Mouse (Mus musculus) kidney, embryonic 16.5 days (tissue): ENCODE data around the gene Ltbp4. TPM values are rescaled to one million over a fixed set of nuclear protein-coding genes. Genes with fewer than 3 reads are reported as not detected.
A peak's percentile ranks its signal among the peaks of the same experiment; 100 is the strongest.

Experiments used
- ATAC-seq: fragments of 200-750 bp; cut with Nextera tagmentation; 2 replicates; pipeline ENCODE4 v1.8.0; 2017; ENCODE audit warnings: moderate TSS enrichment; ENCODE audit not compliant: low FRiP score, low TSS enrichment
- H3K27ac ChIP-seq: fragments of 300-500 bp; sonication (generic); 2 replicates; pipeline ENCODE4 v1.5.1; 2014; ENCODE audit warnings: low read length
- H3K27me3 ChIP-seq: fragments of 300-500 bp; sonication (generic); 2 replicates; pipeline ENCODE4 v1.6.1; 2014; ENCODE audit warnings: low read length, control low read depth, mixed read lengths; ENCODE audit not compliant: insufficient read depth
- H3K36me3 ChIP-seq: fragments of 300-500 bp; sonication (generic); 2 replicates; pipeline ENCODE4 v1.6.1; 2014; ENCODE audit warnings: low read length, control low read depth, mixed read lengths; ENCODE audit not compliant: insufficient read depth
- H3K4me1 ChIP-seq: fragments of 300-500 bp; sonication (generic); 2 replicates; pipeline ENCODE4 v1.6.1; 2014; ENCODE audit warnings: low read length, control low read depth, mixed read lengths; ENCODE audit not compliant: insufficient read depth
- H3K4me2 ChIP-seq: fragments of 300-500 bp; sonication (generic); replicated peaks from 2 replicates; pipeline ENCODE4 v1.6.1; 2014; ENCODE audit warnings: low read depth, low read length
- H3K4me3 ChIP-seq: fragments of 300-500 bp; sonication (generic); 2 replicates; pipeline ENCODE4 v1.5.1; 2014; ENCODE audit warnings: mild to moderate bottlenecking, low read length
- H3K9ac ChIP-seq: fragments of 300-500 bp; sonication (generic); replicated peaks from 2 replicates; pipeline ENCODE4 v1.6.1; 2014; ENCODE audit warnings: low read length
- H3K9me3 ChIP-seq: fragments of 300-500 bp; sonication (generic); 2 replicates; pipeline ENCODE4 v1.6.1; 2016; ENCODE audit warnings: low read length, control low read depth
- WGBS: fragments of 180-500 bp; shearing (Covaris S2); extraction: QIAGEN DNeasy Blood & Tissue Kit; methylation state at CpG from one replicate; pipeline ENCODE4 v1.1.7; 2014; 5-methylcytosine and 5-hydroxymethylcytosine counted together
- polyA plus RNA-seq: library from polyadenylated mRNA; unstranded; fragments of >200 nt; fragmentation: Nextera tagmentation; extraction: Ambion mirVana; gene quantifications from 2 replicates; pipeline ENCODE4 v1.2.1, GENCODE M21; 2015

The Ltbp4 gene
- polyA plus RNA-seq: 45.9 and 55.8 TPM in 2 replicates

GRCm38 (mm10) chr7:27337175-27337853, at the start of gene Ltbp4:
Ltbp4 (minus strand) TSS chr7:27337692.
- Histone ChIP-seq H3K9ac (peak within 1 kb of the TSS; percentile 60), H3K36me3 (0 out of 2 replicates have a peak, but pooled peaks cover 3% of the 10 kb centered on the region), H3K9me3 (no peaks in the 10 kb centered on the region), H3K4me1 (peaks cover 49% of the 10 kb centered on the region), H3K4me2 (peak within 1 kb of the TSS; percentile 70), H3K27ac (no peak within 1 kb of the TSS), H3K27me3 (peaks cover 63% of the 10 kb centered on the region), H3K4me3 (peak within 1 kb of the TSS; percentile 45)
- peak; percentile 62 for ATAC-seq
- WGBS: under 1% methylated on average over 36 of the region's 36 CpGs

GRCm38 (mm10) chr7:27384731-27385130, 47.2 kb upstream of the Ltbp4 start:
- Histone ChIP-seq H3K27me3 (0 out of 2 replicates have a peak, but pooled peaks cover 2% of the 10 kb centered on the region), H3K9me3 (no peaks in the 10 kb centered on the region), H3K4me1 (no peaks in the 10 kb centered on the region), H3K4me2 (no peak overlapping the region), H3K4me3 (no peak overlapping the region), H3K9ac (no peak overlapping the region), H3K36me3 (no peaks in the 10 kb centered on the region), H3K27ac (no peak overlapping the region)
- WGBS: 34% methylated on average over 4 of the region's 4 CpGs
- ATAC-seq: peak; percentile 67; the same call in 1 of the 2 replicates

GRCm38 (mm10) chr7:27384134-27384533, 46.6 kb upstream of the Ltbp4 start:
- H3K27me3 ChIP-seq: 0 out of 2 replicates have a peak, but pooled peaks cover 4% of the 10 kb centered on the region
- no peaks in the 10 kb centered on the region for H3K36me3 ChIP-seq
- WGBS: 63% methylated on average over 5 of the region's 5 CpGs
- ATAC-seq: 0 out of 2 replicates have a peak, but pooled peaks have one; percentile 15
- H3K9ac ChIP-seq: no peak overlapping the region; the same call in 1 of the 2 replicates
- H3K4me1 ChIP-seq: no peaks in the 10 kb centered on the region
- no peak overlapping the region for H3K4me2 ChIP-seq
- H3K9me3 ChIP-seq: no peaks in the 10 kb centered on the region
- no peak overlapping the region for H3K4me3 ChIP-seq
- no peak overlapping the region for H3K27ac ChIP-seq

GRCm38 (mm10) chr7:27383233-27383632, 45.7 kb upstream of the Ltbp4 start:
- no peak for ATAC-seq
- 0 out of 2 replicates have a peak, but pooled peaks cover 4% of the 10 kb centered on the region for H3K27me3 ChIP-seq
- no peaks in the 10 kb centered on the region for H3K9me3 ChIP-seq
- H3K9ac ChIP-seq: no peak overlapping the region
- WGBS: 90% methylated on average over 1 of the region's 1 CpGs
- H3K36me3 ChIP-seq: no peaks in the 10 kb centered on the region
- H3K4me3 ChIP-seq: no peak overlapping the region
- no peak overlapping the region for H3K4me2 ChIP-seq
- H3K4me1 ChIP-seq: no peaks in the 10 kb centered on the region
- H3K27ac ChIP-seq: no peak overlapping the region

- H3K36me3 ChIP-seq: no peaks in the 10 kb centered on the region
- H3K4me2 ChIP-seq: no peak overlapping the region
- WGBS: 47% methylated on average over 4 of the region's 4 CpGs
- no peak overlapping the region for H3K27ac ChIP-seq
- no peak for ATAC-seq
- no peaks in the 10 kb centered on the region for H3K9me3 ChIP-seq
- peaks cover 20% of the 10 kb centered on the region for H3K27me3 ChIP-seq
- H3K4me1 ChIP-seq: no peaks in the 10 kb centered on the region
- no peak overlapping the region for H3K4me3 ChIP-seq
- H3K9ac ChIP-seq: no peak overlapping the region
Measured at GRCm38 (mm10) chr7:27381560-27381959, 44.1 kb upstream of the Ltbp4 start.

GRCm38 (mm10) chr7:27381009-27381408, 43.5 kb upstream of the Ltbp4 start:
- no peak for ATAC-seq
- Histone ChIP-seq H3K4me1 (no peaks in the 10 kb centered on the region), H3K4me2 (no peak overlapping the region), H3K27ac (no peak overlapping the region), H3K27me3 (peaks cover 24% of the 10 kb centered on the region), H3K4me3 (no peak overlapping the region), H3K9ac (no peak overlapping the region), H3K9me3 (no peaks in the 10 kb centered on the region), H3K36me3 (no peaks in the 10 kb centered on the region)
- 46% methylated on average over 1 of the region's 1 CpGs for WGBS

- no peak for ATAC-seq
- Histone ChIP-seq H3K27me3 (peaks cover 34% of the 10 kb centered on the region), H3K9me3 (no peaks in the 10 kb centered on the region), H3K4me3 (no peak overlapping the region), H3K36me3 (no peaks in the 10 kb centered on the region), H3K4me2 (no peak overlapping the region), H3K4me1 (no peaks in the 10 kb centered on the region), H3K27ac (no peak overlapping the region), H3K9ac (no peak overlapping the region)
- WGBS: 82% methylated on average over 6 of the region's 6 CpGs
Measured at GRCm38 (mm10) chr7:27379836-27380235, 42.3 kb upstream of the Ltbp4 start.

GRCm38 (mm10) chr7:27378431-27378830, 40.9 kb upstream of the Ltbp4 start:
- Histone ChIP-seq H3K4me1 (no peaks in the 10 kb centered on the region), H3K4me3 (no peak overlapping the region), H3K9ac (no peak overlapping the region), H3K9me3 (no peaks in the 10 kb centered on the region), H3K36me3 (no peaks in the 10 kb centered on the region), H3K27ac (no peak overlapping the region), H3K4me2 (no peak overlapping the region), H3K27me3 (peaks cover 46% of the 10 kb centered on the region)
- WGBS: 16% methylated on average over 4 of the region's 4 CpGs
- no peak for ATAC-seq

- Histone ChIP-seq H3K9me3 (peaks cover under 1% of the 10 kb centered on the region; the same call in 1 of the 2 replicates), H3K4me3 (peak overlapping the region; percentile 18; the same call in 1 of the 2 replicates), H3K27ac (no peak overlapping the region), H3K36me3 (no peaks in the 10 kb centered on the region), H3K4me2 (peak overlapping the region; percentile 20), H3K9ac (no peak overlapping the region), H3K27me3 (peaks cover 78% of the 10 kb centered on the region), H3K4me1 (no peaks in the 10 kb centered on the region)
- under 1% methylated on average over 22 of the region's 22 CpGs for WGBS
- ATAC-seq: no peak
Measured at GRCm38 (mm10) chr7:27375274-27375673, 37.8 kb upstream of the Ltbp4 start.
